Mouse (Mus musculus): Measurements from ENCODE around the gene 4931422A03Rik. TPM values are rescaled to one million over a fixed set of nuclear protein-coding genes. Genes with fewer than 3 reads are reported as not detected.
A peak's percentile ranks its signal among the peaks of the same experiment; 100 is the strongest.

Gene 4931422A03Rik
- polyA plus RNA-seq, 1 experiment from 2014 or later: 2.0 TPM

DNA sequence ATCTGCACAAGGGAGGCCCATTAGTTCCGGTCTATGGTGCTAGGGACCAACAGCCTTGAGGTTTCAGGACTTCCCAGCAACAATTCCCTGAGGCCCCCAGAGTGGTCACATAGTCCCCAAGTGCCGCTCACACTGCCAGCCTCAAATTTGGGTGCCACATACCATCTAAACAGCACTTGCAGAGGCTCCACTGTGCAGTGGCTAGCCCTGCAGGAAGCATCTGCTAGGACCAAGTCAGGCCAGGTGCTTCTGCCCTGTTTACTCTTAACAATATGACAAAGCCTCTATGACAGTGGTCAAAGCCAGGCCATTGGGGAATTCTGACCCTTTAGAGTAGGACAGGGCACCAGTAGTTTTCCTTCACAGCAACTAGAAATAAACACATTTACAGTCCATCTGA, 91.5 kb downstream of the 4931422A03Rik start:
- no peak overlapping the region; the same call in 1 of the 2 replicates for H3K27ac ChIP-seq
- no peaks in the 10 kb centered on the region for H3K9me3 ChIP-seq
- DNase-seq (ENCODE audit: low spot score): no peak
- 91% methylated on average over 2 of the region's 2 CpGs for WGBS
- H3K36me3 ChIP-seq: no peaks in the 10 kb centered on the region
- peaks cover 18% of the 10 kb centered on the region for H3K4me1 ChIP-seq (replicated peaks)
- H3K4me3 ChIP-seq: no peak overlapping the region
- H3K27me3 ChIP-seq (ENCODE audit: insufficient read depth, poor library complexity, severe bottlenecking): no peaks in the 10 kb centered on the region

DNA sequence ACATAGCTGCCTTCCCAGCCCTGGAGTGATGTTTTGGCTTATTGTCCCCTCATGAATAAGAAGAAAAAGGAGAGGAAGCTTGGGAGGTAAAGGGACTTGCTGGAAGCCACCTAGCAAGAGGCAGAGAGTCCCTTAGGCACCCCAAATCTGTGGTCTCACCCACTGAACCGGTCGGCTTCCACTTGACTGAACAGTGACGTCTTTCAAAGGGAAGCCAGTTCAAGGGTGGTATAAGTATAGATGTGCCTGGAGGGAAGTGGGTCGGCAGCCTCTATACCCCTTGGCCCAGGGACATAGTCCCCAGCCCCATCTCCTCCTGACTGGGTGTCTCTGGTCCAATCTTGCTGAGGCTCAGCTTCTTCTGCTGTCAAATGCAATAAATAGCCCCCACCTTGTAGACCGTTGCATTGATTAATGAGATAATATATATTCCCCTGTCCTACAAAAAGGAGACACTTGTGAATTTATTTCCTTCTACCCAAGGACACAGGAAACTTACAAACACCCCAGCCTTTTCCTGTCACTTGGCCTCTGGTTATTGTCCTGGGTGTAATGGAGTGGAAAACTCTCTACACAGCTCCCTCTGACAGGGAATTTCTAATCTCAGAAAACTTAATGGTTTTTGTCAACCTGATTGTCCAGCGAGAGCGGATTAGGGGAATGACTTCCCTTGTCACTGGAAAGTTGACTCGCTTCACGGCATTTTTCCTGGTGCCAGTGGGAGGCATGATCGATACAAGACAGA, 92.3 kb downstream of the 4931422A03Rik start:
- WGBS: 70% methylated on average over 10 of the region's 10 CpGs
- no peak for DNase-seq (ENCODE audit: low spot score)
- H3K9me3 ChIP-seq: no peaks in the 10 kb centered on the region
- no peaks in the 10 kb centered on the region for H3K27me3 ChIP-seq (ENCODE audit: insufficient read depth, poor library complexity, severe bottlenecking)
- H3K4me1 ChIP-seq (replicated peaks): peaks cover 22% of the 10 kb centered on the region
- no peaks in the 10 kb centered on the region for H3K36me3 ChIP-seq
- H3K4me3 ChIP-seq: no peak overlapping the region
- H3K27ac ChIP-seq: no peak overlapping the region

DNA sequence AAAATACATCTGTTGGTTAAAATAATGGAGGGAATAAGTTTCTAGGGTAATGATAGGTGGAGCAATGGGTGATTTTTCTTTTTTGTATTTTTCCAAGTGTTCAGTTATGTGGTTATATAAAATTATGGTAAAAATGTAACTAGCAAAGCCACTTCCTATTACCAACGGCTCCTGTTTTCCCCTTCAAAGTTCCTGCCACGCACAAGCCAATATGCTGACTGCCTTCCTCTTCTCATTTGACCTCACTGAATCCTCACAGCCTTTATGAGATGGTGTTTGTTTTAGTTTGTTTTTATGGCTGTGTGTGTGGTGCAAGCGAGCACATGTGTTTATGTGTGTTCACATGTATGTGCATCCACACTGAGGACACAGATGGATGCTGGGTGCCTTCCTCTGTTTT, 93.5 kb downstream of the 4931422A03Rik start:
- 88% methylated on average over 3 of the region's 3 CpGs for WGBS
- Histone ChIP-seq H3K4me3 (no peak overlapping the region), H3K27me3 (ENCODE audit: insufficient read depth, poor library complexity, severe bottlenecking) (no peaks in the 10 kb centered on the region), H3K9me3 (no peaks in the 10 kb centered on the region), H3K4me1 (replicated peaks) (peaks cover 25% of the 10 kb centered on the region), H3K27ac (no peak overlapping the region), H3K36me3 (no peaks in the 10 kb centered on the region)
- no peak for DNase-seq (ENCODE audit: low spot score)

DNA sequence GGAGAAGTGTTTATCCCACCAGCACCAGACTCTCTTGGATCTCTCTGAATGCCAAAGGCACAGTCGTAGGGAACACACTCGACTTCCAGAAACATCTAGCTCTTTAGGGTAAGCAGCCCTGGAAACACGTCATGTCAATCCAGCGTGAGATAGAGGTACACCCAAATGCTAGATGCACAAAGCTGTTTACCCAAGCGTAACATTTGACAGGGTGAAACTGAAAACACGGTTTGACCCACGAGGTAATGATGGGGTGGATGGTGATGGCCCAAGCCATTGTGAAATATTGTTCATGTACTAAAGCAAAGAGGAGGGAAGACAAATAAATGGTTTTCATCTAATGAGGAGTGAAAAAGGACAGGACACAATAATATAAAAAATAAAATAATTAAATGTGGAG, 93.9 kb downstream of the 4931422A03Rik start:
- WGBS: 41% methylated on average over 7 of the region's 7 CpGs
- no peak for DNase-seq (ENCODE audit: low spot score)
- H3K9me3 ChIP-seq: no peaks in the 10 kb centered on the region
- no peak overlapping the region for H3K4me3 ChIP-seq
- H3K4me1 ChIP-seq (replicated peaks): peaks cover 25% of the 10 kb centered on the region
- H3K27me3 ChIP-seq (ENCODE audit: insufficient read depth, poor library complexity, severe bottlenecking): no peaks in the 10 kb centered on the region
- no peaks in the 10 kb centered on the region for H3K36me3 ChIP-seq
- H3K27ac ChIP-seq: no peak overlapping the region

DNA sequence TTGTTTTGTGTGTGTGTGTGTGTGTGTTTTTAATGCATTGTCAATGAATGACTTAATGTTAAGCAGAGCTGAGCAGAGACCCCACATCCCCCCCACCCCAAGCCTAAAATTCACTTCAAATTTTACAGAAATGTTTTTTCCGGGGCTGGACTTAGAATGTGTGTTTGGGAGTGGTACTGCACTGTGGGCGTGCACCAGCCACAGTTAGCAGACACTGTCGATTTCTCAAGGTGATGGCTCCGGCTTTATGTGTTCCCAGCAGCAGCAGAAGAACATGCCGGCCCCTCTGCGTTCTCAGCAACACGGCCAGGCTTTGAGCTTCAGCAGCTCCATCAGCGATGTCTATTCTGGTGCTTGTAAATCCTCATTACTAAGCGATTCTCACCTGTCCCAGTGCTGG, 95.7 kb downstream of the 4931422A03Rik start:
- Histone ChIP-seq H3K4me3 (no peak overlapping the region), H3K27ac (no peak overlapping the region), H3K36me3 (no peaks in the 10 kb centered on the region), H3K4me1 (replicated peaks) (peaks cover 29% of the 10 kb centered on the region), H3K27me3 (ENCODE audit: insufficient read depth, poor library complexity, severe bottlenecking) (no peaks in the 10 kb centered on the region), H3K9me3 (no peaks in the 10 kb centered on the region)
- 84% methylated on average over 9 of the region's 9 CpGs for WGBS
- DNase-seq (ENCODE audit: low spot score): no peak

DNA sequence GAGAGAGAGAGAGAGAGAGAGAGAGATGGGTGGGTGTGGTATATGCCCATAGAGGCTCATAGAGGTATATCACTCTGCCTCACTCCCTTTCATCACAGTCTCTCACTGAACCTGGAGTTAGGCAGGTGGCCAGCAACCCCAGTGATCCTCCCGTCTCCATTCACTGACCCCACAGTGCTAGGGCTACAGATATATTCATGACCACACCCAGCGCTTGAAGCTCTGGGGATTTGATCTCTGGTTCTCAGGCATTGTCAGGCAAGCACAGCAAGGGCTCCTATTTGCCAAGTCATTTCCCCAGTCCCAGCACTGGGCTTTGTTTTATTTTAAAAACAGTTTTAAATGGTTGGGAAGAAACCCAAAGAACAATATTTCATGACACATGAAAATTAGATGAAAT, 96.1 kb downstream of the 4931422A03Rik start:
- H3K27ac ChIP-seq: no peak overlapping the region
- H3K4me1 ChIP-seq (replicated peaks): peaks cover 31% of the 10 kb centered on the region
- no peaks in the 10 kb centered on the region for H3K36me3 ChIP-seq
- no peaks in the 10 kb centered on the region for H3K27me3 ChIP-seq (ENCODE audit: insufficient read depth, poor library complexity, severe bottlenecking)
- WGBS: 50% methylated on average over 2 of the region's 2 CpGs
- H3K9me3 ChIP-seq: no peaks in the 10 kb centered on the region
- DNase-seq (ENCODE audit: low spot score): no peak
- H3K4me3 ChIP-seq: no peak overlapping the region

DNA sequence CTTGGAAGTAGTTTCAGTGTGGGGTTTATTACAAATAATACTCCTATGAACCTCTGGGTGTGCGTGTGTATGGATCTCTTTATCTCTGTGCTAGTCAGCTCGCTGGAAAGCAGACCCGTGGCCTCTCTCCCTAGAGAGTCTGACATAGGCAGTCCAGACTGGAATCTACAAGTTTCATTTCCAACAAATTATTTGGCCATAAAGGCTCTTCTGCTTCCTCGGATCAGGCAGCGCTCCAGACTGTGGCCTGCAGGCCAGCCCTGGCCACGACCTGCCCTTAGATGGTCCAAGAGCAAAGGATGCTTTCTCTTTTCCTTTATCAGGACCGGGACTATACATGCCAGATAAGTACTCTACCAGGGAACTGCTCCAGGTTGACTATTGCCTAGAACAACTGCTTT, 96.7 kb downstream of the 4931422A03Rik start:
- DNase-seq (ENCODE audit: low spot score): no peak
- peaks cover 29% of the 10 kb centered on the region for H3K4me1 ChIP-seq (replicated peaks)
- no peak overlapping the region for H3K27ac ChIP-seq
- H3K36me3 ChIP-seq: no peaks in the 10 kb centered on the region
- no peak overlapping the region for H3K4me3 ChIP-seq
- H3K9me3 ChIP-seq: no peaks in the 10 kb centered on the region
- 90% methylated on average over 7 of the region's 7 CpGs for WGBS
- H3K27me3 ChIP-seq (ENCODE audit: insufficient read depth, poor library complexity, severe bottlenecking): no peaks in the 10 kb centered on the region

DNA sequence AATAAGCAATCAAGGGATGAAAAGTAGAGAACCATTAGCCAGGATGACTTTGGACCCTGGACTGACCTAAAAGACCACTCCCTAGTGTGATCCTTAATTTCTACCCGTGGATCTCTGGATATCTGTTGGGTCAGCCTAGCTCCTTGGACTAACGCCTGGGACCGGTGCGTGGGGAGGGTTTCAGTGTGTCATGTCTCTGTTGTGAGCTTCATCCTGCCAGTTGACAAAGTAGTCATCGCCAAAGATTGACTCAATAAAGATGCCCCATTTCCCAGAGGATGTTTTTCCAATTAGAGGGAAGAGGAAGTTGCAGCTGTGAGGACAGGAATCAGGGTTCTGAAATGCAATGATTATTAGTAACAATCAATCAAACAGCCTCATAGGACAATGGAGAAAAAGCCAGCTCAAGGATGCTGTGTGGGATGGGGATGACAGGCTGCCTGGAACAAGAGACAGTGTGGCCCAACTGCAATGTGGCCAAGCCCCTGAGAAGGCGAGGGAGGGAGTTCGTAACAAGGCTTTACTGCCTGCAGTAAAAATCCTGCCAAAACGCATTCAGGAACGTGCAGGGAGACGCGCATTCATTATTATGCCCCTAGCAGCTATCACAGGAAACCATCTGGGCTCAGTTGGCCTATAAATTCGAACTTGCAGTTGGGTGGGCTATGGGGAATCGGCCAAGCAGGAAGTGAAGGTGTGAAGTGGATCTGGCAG, 97.7 kb downstream of the 4931422A03Rik start:
- Histone ChIP-seq H3K36me3 (no peaks in the 10 kb centered on the region), H3K27me3 (ENCODE audit: insufficient read depth, poor library complexity, severe bottlenecking) (no peaks in the 10 kb centered on the region), H3K4me1 (replicated peaks) (peaks cover 19% of the 10 kb centered on the region; the same call in 1 of the 2 replicates), H3K27ac (0 out of 2 replicates have a peak overlapping the region, but pooled peaks have one; percentile 9), H3K4me3 (no peak overlapping the region), H3K9me3 (no peaks in the 10 kb centered on the region)
- WGBS: 65% methylated on average over 13 of the region's 13 CpGs
- no peak for DNase-seq (ENCODE audit: low spot score)

DNA sequence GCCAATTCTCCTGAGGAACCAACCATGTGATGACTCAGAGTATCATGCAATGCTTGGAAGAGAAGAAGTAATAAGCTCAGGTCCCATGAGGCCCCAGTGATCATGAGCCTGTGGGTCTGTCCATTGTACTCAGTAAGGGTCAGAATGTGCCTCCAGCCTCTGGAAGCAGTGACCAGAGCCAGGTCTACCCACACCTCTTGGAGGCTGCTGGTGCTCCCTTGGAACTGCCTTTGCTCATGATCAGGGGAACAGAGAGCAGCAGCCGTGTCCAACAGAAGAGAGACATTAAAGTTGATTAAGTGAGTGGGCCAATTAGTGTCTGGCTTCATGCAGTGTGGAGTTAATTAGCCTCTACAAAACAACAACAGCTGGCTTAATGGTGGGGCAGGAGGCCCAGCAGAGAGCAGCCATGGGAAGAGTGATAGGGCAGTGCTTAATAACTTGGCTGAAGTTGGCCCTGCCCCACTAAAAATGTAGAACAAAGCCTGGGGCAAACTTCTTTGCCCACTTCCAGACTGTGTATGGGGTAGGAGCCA, 100.5 kb downstream of the 4931422A03Rik start:
- H3K9me3 ChIP-seq: no peaks in the 10 kb centered on the region
- no peak for DNase-seq (ENCODE audit: low spot score)
- 65% methylated on average over 1 of the region's 1 CpGs for WGBS
- H3K36me3 ChIP-seq: no peaks in the 10 kb centered on the region
- 0 out of 2 replicates have a peak, but pooled peaks cover 15% of the 10 kb centered on the region for H3K4me1 ChIP-seq (replicated peaks)
- H3K27me3 ChIP-seq (ENCODE audit: insufficient read depth, poor library complexity, severe bottlenecking): no peaks in the 10 kb centered on the region
- no peak overlapping the region for H3K27ac ChIP-seq
- H3K4me3 ChIP-seq: no peak overlapping the region

DNA sequence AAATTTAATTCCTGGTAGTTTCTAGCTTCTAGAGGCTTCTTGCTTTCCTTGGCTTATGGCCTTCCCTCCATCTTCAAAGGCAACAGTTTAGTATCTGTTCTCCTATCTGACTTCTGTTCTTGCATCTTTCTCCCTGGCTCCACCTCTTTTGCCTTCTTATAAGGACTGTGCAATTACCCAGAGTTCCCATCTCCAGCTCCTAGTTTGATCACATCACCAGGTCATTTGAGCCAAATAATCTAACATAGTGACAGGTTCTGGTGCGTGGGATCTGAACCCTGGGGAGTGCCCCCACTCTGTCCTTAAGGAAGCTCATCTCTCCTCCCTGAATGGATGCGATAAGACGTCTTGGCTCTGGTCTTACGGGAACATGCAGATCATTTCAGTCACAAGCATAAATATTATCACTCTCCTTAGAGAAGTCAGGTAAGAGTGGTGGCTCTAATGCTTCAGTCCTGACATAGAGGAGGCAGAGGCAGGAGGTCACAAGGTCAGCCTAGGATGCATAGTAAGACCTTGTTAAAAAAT, 101.5 kb downstream of the 4931422A03Rik start:
- DNase-seq (ENCODE audit: low spot score): no peak
- H3K4me3 ChIP-seq: no peak overlapping the region
- no peak overlapping the region for H3K27ac ChIP-seq
- no peaks in the 10 kb centered on the region for H3K9me3 ChIP-seq
- no peaks in the 10 kb centered on the region for H3K36me3 ChIP-seq
- H3K4me1 ChIP-seq (replicated peaks): 0 out of 2 replicates have a peak, but pooled peaks cover 13% of the 10 kb centered on the region
- H3K27me3 ChIP-seq (ENCODE audit: insufficient read depth, poor library complexity, severe bottlenecking): no peaks in the 10 kb centered on the region
- 90% methylated on average over 4 of the region's 4 CpGs for WGBS

DNA sequence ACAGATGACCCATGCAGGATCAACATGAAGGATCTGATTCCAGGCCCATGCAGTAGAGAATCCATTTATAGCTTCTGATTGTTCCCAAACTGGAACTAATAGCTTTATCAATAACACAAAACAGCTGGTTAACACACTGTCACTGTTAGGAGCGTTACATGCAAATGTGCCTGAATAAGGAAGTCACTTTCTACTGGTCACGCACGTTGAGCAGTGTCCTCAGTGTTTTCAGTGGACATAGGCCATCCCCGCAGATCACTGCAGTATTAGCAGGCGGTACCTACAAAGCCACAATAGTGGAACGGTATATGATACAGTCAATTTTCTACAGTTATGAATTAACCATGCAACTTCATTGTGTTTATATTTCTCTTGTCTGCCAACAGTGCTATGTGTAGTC, 108.7 kb downstream of the 4931422A03Rik start:
- no peaks in the 10 kb centered on the region for H3K9me3 ChIP-seq
- H3K4me1 ChIP-seq (replicated peaks): no peaks in the 10 kb centered on the region
- H3K4me3 ChIP-seq: no peak overlapping the region
- H3K36me3 ChIP-seq: no peaks in the 10 kb centered on the region
- H3K27ac ChIP-seq: no peak overlapping the region
- no peaks in the 10 kb centered on the region for H3K27me3 ChIP-seq (ENCODE audit: insufficient read depth, poor library complexity, severe bottlenecking)
- DNase-seq (ENCODE audit: low spot score): no peak
- WGBS: 79% methylated on average over 6 of the region's 6 CpGs

DNA sequence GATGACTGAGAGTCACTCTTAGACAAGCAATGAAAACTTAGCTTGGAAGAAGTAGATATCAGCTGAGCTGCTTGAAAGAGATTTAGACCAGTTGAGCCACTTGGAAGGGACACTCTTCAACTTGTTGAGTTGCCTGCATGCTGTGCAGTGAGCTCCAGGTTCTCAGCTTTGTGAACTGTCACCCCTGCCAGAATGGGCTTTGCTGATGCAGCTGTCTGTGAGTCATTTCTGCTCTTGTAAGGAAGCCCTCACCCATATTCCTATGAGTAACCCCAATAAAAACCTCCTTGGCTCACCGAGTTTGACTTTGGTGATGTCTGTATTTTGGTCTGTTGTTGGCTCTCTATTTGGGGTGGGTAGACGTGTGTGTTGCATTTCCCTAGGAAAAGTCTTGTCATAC, 109.8 kb downstream of the 4931422A03Rik start:
- no peaks in the 10 kb centered on the region for H3K4me1 ChIP-seq (replicated peaks)
- no peak for DNase-seq (ENCODE audit: low spot score)
- WGBS: 86% methylated on average over 2 of the region's 2 CpGs
- no peaks in the 10 kb centered on the region for H3K27me3 ChIP-seq (ENCODE audit: insufficient read depth, poor library complexity, severe bottlenecking)
- H3K9me3 ChIP-seq: no peaks in the 10 kb centered on the region
- no peak overlapping the region for H3K27ac ChIP-seq
- no peaks in the 10 kb centered on the region for H3K36me3 ChIP-seq
- no peak overlapping the region for H3K4me3 ChIP-seq

DNA sequence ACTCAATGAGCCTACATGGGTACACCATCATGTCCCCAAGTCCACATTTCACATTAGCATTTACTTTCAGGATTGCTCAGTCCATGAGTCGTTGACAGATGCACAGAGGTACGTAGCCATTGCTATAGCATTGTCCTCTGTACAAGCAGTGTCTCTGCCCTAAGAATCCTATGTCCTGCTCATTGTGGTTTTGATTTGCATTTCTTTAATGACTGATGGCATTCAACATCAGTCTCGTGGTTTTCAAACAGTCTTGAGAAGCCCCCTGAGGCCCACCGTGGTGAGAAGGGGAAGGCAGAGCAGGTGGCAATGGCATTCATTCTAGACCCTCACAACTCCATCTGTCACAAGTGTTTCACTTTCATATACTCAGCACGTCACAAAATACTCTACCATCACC, 110.8 kb downstream of the 4931422A03Rik start:
- H3K36me3 ChIP-seq: no peaks in the 10 kb centered on the region
- WGBS: 79% methylated on average over 5 of the region's 5 CpGs
- no peak overlapping the region for H3K4me3 ChIP-seq

More for the DNA sequence above, 110.8 kb downstream of the 4931422A03Rik start:
- Histone ChIP-seq H3K27ac (no peak overlapping the region), H3K9me3 (no peaks in the 10 kb centered on the region), H3K4me1 (replicated peaks) (no peaks in the 10 kb centered on the region), H3K27me3 (ENCODE audit: insufficient read depth, poor library complexity, severe bottlenecking) (no peaks in the 10 kb centered on the region)
- DNase-seq (ENCODE audit: low spot score): no peak
